Mouse (Mus musculus): ENCODE measurements around the gene Defb47. TPM values are rescaled to one million over a fixed set of nuclear protein-coding genes. Genes with fewer than 3 reads are reported as not detected.

Defb47 gene
- total RNA-seq (2017) = not detected in 2 replicates

DNA sequence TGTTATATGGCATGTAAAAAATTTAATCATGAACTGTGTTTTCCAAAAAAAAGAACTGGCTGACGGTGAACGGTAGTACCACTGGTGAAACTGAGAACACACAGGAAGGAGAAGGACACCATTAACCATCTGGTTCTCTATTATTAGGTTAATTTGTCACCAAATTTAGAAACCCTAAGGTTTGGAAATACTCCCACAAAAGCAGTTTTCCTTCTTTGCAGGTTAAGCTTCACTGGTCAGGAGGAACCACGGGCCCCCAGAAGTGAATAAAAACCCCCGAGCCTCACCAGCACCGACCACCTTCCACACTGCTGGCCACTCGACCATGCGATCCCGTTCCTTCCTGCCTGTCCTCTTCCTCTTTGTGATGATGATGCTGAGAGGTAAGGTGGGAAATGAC is at the start of gene Defb47:
TSS of gene Defb47 (plus strand) at position 301 of the 400 bp plus-strand sequence.
- no peak for ATAC-seq (replicated peaks in 1 of 2; ENCODE audit: insufficient read depth in 1 of 2, low FRiP score in 2 of 2, low TSS enrichment in 1 of 2, low read depth in 1 of 2, poor library complexity in 2 of 2, severe bottlenecking in 2 of 2)

DNA sequence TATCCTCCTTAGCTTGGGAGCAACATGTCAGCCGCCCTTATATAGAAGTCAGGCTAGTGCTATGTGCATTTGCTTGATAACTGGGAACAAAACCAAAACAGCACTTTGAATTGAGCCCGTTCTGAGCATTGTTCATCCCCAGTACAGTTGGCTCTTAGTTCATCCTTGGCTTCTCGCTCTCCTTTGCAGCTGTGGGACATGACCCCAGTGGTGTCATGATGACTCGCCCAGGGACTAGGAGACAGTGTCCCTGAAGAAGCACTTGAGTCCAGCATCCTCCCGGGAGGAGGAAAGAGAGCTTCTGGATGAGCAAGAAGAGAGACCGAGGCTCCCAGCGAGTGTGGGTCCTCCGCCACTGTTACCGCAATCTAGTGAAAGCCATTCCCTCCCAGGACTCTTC is 41.8 kb upstream of the Defb47 start:
- ATAC-seq (replicated peaks in 1 of 2; ENCODE audit: insufficient read depth in 1 of 2, low FRiP score in 2 of 2, low TSS enrichment in 1 of 2, low read depth in 1 of 2, poor library complexity in 2 of 2, severe bottlenecking in 2 of 2) = no peak

DNA sequence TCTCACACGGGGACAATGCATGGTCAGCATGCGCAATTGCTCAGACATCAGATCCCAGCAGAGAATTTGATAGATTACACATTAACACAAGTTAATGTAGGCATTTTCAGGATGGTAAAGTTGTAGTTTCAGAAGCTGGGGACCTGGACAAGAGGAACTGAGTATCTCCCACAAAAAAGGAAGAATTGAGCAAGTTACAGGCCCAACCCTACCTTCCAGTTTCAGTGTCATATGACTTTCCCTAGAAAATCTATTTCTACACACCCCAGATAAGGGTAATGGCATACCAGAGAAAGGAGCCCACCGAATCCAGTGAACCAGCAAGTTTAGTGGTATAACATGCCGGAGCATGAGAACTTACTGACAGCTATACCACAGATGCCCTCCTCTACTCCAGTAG is 34.2 kb upstream of the Defb47 start:
- peak in 1 of 2 experiments; percentile 32; a peak in 1 of 4 replicates for ATAC-seq (replicated peaks in 1 of 2; ENCODE audit: insufficient read depth in 1 of 2, low FRiP score in 2 of 2, low TSS enrichment in 1 of 2, low read depth in 1 of 2, poor library complexity in 2 of 2, severe bottlenecking in 2 of 2)

DNA sequence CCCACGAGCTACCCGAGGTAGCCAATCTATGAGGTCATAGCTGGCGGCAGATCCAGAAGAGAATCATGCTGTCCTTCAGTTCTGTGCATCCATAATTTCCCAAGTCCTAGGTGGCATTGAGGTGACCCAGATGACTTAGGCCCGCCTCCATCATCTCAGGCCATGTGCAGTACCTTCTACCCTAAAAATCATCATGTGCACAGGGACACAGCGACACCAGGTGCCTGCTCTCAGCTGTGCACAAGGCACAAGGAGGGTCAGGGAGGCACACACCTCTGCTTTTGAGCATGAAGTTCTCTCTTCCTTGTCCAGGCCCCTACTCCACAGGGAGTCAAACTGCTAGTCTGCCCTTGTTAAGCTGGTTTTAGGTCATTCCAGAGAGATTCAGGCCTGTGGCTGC is 32.5 kb upstream of the Defb47 start:
- peak in 1 of 2 experiments; percentile 25; a peak in 1 of 4 replicates for ATAC-seq (replicated peaks in 1 of 2; ENCODE audit: insufficient read depth in 1 of 2, low FRiP score in 2 of 2, low TSS enrichment in 1 of 2, low read depth in 1 of 2, poor library complexity in 2 of 2, severe bottlenecking in 2 of 2)

DNA sequence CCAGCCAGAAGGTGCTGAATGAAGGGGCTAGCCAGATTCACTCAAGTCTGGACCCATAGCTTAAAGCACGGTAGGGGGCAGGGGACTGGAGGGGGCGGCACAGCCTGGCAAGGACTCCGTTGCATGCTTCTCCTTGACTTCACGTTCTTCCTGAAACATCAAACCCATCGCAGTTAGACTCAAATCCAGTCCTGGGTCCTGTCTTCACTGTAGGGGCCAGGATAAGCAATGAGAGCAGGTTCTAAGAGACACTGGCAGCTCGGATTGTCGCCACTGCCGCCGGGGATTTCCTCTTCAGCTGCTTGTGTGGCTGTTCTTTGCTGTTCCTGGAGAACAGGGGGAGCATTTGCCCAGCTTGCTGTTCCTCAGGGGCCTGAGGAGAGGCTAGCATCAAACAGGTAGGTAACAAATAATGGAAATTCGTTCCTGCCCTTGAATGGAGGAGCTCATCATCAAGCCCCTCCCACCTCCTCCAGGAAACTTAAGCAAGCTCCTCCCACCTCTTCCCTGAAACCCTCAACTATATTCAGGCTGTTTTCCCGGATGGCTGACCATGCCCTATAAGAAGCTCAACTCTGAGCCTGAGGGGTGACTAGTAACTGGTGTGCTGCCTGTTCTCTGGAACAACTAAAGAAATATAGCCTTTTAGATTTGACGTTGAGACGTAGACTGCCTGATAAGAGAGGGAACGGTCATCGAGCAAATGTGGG is 31.9 kb upstream of the Defb47 start:
- ATAC-seq (replicated peaks in 1 of 2; ENCODE audit: insufficient read depth in 1 of 2, low FRiP score in 2 of 2, low TSS enrichment in 1 of 2, low read depth in 1 of 2, poor library complexity in 2 of 2, severe bottlenecking in 2 of 2) = no peak

DNA sequence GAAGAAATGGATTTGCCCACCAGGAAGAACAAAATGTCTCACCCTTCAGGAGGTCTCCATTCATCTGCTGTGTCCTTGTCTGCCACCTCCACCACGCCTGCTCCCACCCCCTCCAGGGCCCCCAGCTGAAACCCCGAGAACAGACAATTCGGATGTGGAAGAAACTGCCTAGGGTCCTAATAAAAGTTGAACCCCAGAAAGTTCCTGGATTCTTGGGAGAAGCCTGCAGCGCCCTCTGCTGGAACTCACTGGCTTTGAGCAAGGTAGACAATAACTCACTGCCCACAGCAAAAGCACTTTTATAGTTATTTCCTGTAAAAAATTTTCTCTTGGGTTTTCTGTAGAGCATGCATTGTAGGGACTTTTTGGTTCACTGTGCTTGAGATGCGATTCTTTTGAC is 22.8 kb upstream of the Defb47 start:
- no peak for ATAC-seq (replicated peaks in 1 of 2; ENCODE audit: insufficient read depth in 1 of 2, low FRiP score in 2 of 2, low TSS enrichment in 1 of 2, low read depth in 1 of 2, poor library complexity in 2 of 2, severe bottlenecking in 2 of 2)

DNA sequence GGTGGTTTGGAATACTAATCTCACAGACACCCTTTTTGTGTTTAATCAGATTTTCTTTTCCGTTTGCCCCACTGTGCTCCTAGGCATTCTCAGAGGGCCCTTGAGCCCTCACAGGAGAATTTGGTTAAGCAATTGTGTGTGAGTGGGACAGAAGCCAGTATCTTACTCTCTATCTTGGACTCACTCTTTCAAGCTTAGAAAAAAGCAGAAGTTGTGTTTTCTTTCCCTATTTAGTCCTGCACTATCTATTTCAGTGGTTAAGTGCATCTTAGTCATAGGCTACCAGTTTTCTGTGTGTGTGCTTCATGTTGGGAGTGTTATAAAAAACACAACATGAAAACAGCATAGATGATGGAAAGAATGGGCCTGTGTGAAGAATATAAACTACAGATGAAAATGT is 18.1 kb upstream of the Defb47 start:
- ATAC-seq (replicated peaks in 1 of 2; ENCODE audit: insufficient read depth in 1 of 2, low FRiP score in 2 of 2, low TSS enrichment in 1 of 2, low read depth in 1 of 2, poor library complexity in 2 of 2, severe bottlenecking in 2 of 2) = 0 out of 4 replicates have a peak, but pooled peaks of 1 of the 2 experiments have one; percentile 32

DNA sequence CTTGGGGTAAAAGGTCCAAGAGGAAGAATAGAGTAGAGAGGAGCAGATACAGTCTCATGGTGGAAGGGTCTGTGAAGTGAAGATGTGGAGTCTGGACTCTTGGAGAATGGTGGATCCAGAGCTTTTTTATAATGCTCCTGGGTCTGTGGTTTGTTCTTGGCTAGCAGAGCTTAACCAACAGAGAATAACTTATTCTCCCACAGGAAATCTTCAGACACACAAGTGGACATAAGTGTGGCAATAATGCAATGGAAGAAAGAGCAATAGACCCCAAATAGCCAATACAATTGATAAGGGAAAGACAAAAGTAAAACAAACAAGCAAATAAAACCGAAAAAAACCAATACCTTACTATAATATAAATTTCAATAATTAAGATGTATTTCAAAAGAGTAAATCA is 13.5 kb upstream of the Defb47 start, which contains the start of gene Defb48:
TSS of gene Defb48 (minus strand) at position 101 of the 400 bp plus-strand sequence.
- no peak for ATAC-seq (replicated peaks in 1 of 2; ENCODE audit: insufficient read depth in 1 of 2, low FRiP score in 2 of 2, low TSS enrichment in 1 of 2, low read depth in 1 of 2, poor library complexity in 2 of 2, severe bottlenecking in 2 of 2)

DNA sequence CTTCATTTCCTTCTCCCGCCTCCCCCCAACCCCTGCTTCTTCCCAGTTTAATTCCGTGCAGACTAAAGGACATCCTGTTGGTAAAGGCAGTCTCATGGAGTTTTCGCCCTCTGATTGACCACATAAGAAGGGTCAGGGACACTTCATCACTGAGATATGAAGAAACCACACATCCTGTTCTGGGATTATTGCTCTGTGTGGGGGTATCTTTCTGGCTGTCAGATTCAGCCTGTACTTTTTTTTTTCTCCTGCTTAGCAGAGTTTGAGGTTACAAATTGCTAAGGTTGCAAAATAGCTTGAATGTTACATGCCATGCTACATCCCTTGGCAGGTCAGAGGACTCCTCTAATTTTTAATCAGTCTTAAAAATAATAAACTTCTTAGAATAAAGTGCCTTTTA is 6.6 kb upstream of the Defb47 start:
- ATAC-seq (replicated peaks in 1 of 2; ENCODE audit: insufficient read depth in 1 of 2, low FRiP score in 2 of 2, low TSS enrichment in 1 of 2, low read depth in 1 of 2, poor library complexity in 2 of 2, severe bottlenecking in 2 of 2) = no peak

DNA sequence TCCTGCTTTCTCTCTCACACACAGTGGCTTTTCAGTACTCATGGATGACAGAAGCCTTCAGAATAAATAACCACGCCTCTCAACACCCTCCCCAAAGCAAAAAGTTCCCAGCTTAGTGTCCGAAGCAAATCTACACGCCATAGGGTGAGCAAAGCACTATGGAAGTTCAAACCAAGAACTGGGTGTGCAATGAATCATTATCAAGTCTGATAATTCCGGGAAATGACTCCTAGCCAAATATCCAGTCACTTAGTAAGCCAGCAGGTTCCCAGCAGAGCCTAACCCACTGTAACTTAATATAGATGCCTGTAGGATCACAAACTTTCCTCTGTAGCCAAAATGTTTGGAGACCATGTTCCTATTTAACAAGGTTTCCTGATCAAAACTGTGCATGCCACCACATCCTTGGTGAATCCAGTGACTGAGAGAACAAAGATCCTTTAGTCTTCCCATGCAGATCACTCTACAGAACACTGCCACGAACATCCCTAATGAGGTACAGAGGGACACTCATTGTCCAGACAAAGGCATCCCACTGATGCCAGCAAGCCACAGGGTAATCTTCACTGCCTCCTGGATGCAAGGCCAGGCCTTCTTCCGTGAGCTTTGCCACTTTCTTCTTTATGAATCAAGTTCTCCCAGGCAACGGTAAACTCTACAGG is 5.9 kb upstream of the Defb47 start:
- no peak for ATAC-seq (replicated peaks in 1 of 2; ENCODE audit: insufficient read depth in 1 of 2, low FRiP score in 2 of 2, low TSS enrichment in 1 of 2, low read depth in 1 of 2, poor library complexity in 2 of 2, severe bottlenecking in 2 of 2)

DNA sequence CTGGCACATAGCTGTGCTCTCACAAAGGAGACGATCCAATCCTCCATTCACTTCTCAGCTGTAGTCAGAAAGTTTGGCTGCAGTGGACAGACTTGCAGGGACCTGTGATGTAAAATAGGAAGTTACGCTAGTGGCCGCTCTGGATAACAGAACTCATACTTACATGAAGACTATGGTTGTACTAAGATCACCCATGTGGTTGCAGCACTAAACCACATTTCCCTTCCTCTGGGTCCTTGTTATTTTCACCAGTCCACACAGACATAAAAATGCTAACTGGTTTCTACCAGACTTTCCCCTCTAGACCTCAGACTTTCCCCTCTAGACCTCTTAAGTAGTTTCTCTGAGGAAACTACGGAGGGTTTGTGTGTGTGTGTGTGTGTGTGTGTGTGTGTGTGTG is 1.1 kb downstream of the Defb47 start:
- ATAC-seq (replicated peaks in 1 of 2; ENCODE audit: insufficient read depth in 1 of 2, low FRiP score in 2 of 2, low TSS enrichment in 1 of 2, low read depth in 1 of 2, poor library complexity in 2 of 2, severe bottlenecking in 2 of 2) = peak; percentile 92 to 93

DNA sequence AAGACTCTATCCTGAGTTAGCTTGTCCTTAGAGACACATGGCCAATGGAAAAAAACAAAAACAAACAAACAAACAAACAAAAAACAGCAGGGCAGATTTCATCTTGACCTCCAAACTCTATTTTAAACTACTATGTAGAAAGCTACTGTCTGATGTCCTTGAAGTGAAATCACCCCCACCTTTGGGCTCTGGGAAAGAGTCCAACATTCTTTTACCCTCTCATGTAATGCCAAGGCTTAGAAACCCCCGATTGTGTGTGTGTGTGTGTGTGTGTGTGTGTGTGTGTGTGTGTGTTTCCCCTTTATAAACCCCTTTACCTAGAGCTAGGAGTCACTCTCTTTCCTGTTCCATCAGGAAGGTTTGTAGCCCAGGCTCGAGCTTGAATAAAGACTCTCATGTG is 4.7 kb downstream of the Defb47 start:
- no peak for ATAC-seq (replicated peaks in 1 of 2; ENCODE audit: insufficient read depth in 1 of 2, low FRiP score in 2 of 2, low TSS enrichment in 1 of 2, low read depth in 1 of 2, poor library complexity in 2 of 2, severe bottlenecking in 2 of 2)

DNA sequence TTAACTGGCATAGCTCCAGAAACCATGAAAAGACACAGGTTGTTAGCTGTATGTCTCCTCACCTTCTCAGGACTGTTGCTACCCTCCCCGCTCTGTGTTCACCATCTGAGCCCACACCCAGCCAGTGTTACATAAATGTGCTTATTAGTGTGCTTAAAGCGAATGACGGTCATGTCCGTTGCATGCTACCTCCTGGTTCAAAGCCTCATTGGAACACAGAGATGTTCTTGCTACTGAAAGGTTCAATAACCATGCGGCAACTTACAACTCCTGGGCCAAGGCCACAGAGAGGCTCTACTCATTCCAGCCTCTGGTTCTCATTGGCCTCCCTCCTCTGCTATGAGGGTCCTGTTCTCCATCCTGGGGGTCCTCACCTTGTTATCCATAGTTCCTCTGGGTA is 13.6 kb downstream of the Defb47 start, which contains the start of gene Defb43:
TSS of gene Defb43 (plus strand) at position 301 of the 400 bp plus-strand sequence.
- ATAC-seq (replicated peaks in 1 of 2; ENCODE audit: insufficient read depth in 1 of 2, low FRiP score in 2 of 2, low TSS enrichment in 1 of 2, low read depth in 1 of 2, poor library complexity in 2 of 2, severe bottlenecking in 2 of 2) = no peak

DNA sequence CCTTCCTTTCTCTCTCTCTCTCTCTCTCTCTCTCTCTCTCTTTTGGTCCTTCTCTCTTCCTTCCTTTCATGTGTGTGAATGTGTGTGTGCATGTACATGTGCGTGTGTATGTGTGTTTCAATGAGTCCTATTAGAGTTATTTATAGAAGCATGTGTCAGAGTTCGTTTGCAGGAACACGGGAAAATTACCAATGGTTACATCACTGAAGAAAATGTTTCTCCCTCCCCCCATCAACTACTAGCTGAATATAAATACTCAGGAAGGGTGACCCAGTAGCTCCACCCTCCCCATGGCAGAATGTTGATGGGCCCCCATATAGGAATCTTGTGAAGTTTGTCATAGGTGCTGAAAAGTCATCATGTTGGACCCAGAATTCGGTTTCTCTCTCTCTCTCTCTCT is 15.2 kb downstream of the Defb47 start:
- no peak for ATAC-seq (replicated peaks in 1 of 2; ENCODE audit: insufficient read depth in 1 of 2, low FRiP score in 2 of 2, low TSS enrichment in 1 of 2, low read depth in 1 of 2, poor library complexity in 2 of 2, severe bottlenecking in 2 of 2)

DNA sequence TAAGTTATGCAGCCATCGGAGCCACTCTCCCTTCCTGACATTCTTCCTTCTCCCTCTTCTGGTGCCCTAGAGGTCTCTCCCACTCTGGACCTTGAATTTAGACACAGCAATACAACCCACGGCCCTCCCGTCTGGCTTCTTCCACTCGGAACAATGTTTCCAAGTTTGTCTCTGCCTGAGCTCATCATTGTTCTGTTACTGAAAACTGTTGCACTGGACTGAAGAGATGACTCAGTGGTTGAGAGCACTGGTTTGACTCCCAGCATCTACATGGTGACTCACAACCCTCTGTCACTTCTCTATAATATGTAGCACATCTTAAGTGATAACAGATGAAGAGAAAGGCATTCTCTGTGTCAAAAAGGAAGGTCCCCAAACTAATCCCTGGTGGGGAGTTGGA is 16.8 kb downstream of the Defb47 start:
- no peak for ATAC-seq (replicated peaks in 1 of 2; ENCODE audit: insufficient read depth in 1 of 2, low FRiP score in 2 of 2, low TSS enrichment in 1 of 2, low read depth in 1 of 2, poor library complexity in 2 of 2, severe bottlenecking in 2 of 2)

DNA sequence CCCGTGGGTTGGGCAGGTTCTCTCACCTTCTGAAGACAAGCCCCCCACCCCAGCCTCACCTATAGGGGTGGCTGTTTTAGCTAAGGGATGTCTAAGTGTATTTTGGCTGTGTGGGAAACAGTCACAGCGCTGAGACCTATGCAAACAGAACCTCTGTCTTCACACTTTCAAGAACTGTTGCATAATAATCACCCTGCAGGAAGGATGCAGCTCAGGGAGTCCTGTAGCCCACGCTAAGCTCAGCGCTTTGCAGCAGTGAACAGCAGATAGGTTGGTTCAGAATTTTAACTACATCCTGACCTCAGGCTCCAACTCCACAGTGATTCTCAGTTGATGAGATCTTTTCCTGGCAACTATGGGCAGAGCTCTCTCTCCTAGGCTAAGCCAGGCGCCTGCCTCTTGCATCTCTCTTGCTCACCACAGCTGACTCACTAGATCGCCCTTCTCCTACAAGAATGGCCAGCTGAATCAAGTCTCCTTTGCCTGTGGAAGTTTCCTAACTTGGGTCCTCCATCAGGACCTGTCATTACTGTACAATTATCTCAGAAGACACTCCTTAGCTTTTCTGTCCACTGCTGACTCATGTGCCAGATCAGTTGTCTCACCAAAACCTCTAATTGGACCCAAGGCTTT is 22.8 kb downstream of the Defb47 start:
- no peak for ATAC-seq (replicated peaks in 1 of 2; ENCODE audit: insufficient read depth in 1 of 2, low FRiP score in 2 of 2, low TSS enrichment in 1 of 2, low read depth in 1 of 2, poor library complexity in 2 of 2, severe bottlenecking in 2 of 2)

DNA sequence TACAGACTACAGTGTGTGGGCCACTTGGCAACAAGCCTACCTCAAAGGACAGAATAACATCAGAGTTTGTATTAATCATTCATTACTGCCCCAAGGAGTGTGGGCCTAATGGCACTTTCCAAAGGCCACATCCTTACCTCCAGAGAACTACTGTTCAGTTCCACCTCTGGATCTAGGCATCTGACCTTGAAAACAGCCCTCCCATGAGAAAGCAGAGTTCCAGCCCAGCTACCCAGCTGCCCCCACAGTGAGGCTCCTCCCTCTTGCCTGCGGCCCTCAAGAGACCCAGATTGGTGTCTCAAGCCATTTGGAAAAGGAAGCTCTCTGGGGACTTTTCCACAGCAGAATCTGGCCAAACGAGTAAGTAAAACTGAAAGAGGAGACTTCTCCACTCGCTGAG is 48.8 kb downstream of the Defb47 start, which contains the start of gene Defb42:
TSS of gene Defb42 (plus strand) at position 301 of the 400 bp plus-strand sequence.
- no peak for ATAC-seq (replicated peaks in 1 of 2; ENCODE audit: insufficient read depth in 1 of 2, low FRiP score in 2 of 2, low TSS enrichment in 1 of 2, low read depth in 1 of 2, poor library complexity in 2 of 2, severe bottlenecking in 2 of 2)

DNA sequence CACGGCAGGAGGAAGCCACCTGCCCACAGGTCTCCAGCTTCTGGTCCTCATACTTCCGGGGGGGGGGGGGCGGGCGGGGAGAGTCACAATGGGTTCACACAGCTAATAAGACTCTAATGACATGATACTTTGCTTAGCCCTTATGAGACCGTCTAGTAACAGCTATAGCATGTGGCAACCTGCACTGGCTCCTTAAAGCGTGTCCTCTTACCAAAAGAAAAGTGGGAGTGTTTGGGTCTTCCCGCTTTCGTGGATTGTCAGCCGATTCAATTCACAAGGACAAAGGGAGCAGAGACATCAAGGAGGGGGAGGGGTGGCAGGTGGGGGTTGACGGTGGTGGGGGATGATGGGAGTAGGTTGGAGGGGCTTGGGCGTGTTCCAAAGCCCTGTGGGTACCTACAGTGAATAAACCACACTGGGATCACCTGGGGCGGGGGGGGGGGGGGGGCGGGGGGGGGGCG is 52.1 kb downstream of the Defb47 start, which contains the start of gene Defb30:
TSS of gene Defb30 (minus strand) at position 51 of the 461 bp plus-strand sequence.
- no peak for ATAC-seq (replicated peaks in 1 of 2; ENCODE audit: insufficient read depth in 1 of 2, low FRiP score in 2 of 2, low TSS enrichment in 1 of 2, low read depth in 1 of 2, poor library complexity in 2 of 2, severe bottlenecking in 2 of 2)

Measured in hematopoietic stem cell, adult 5-6 weeks (primary cell).